Mouse (Mus musculus) heart, postnatal 0 days (tissue): ENCODE measurements around the gene Jazf1. TPM values are rescaled to one million over a fixed set of nuclear protein-coding genes. Genes with fewer than 3 reads are reported as not detected.
A peak's percentile ranks its signal among the peaks of the same experiment; 100 is the strongest.

Experiments
- ATAC-seq: fragments of 200-750 bp; cut with Nextera tagmentation; 2 replicates; pipeline ENCODE4 v1.8.0; 2017; ENCODE audit warnings: low read depth, moderate number of reproducible peaks, moderate library complexity; ENCODE audit not compliant: insufficient read depth
- DNase-seq: peaks from one replicate; pipeline ENCODE4 v3.0.0-alpha.2; 2016; ENCODE audit warnings: low spot score
- H3K27ac ChIP-seq: fragments of 300-500 bp; sonication (generic); 2 replicates; pipeline ENCODE4 v1.5.1; 2014; ENCODE audit warnings: low read depth, mild to moderate bottlenecking
- H3K27me3 ChIP-seq: fragments of 300-500 bp; sonication (generic); 2 replicates; pipeline ENCODE4 v1.6.1; 2014; ENCODE audit warnings: low read length, mixed read lengths; ENCODE audit not compliant: control insufficient read depth, insufficient read depth
- H3K36me3 ChIP-seq: fragments of 300-500 bp; sonication (generic); replicated peaks from 2 replicates; pipeline ENCODE4 v1.6.1; 2014; ENCODE audit warnings: low read length, mixed read lengths; ENCODE audit not compliant: control insufficient read depth, insufficient read depth
- H3K4me1 ChIP-seq: fragments of 300-500 bp; sonication (generic); 2 replicates; pipeline ENCODE4 v1.6.1; 2014; ENCODE audit warnings: antibody characterized with exemption; ENCODE audit not compliant: control insufficient read depth, insufficient read depth
- H3K4me2 ChIP-seq: fragments of 300-500 bp; sonication (generic); 2 replicates; pipeline ENCODE4 v1.6.1; 2014; ENCODE audit warnings: low read depth, mild to moderate bottlenecking, low read length, moderate library complexity
- H3K4me3 ChIP-seq: fragments of 300-500 bp; sonication (generic); 2 replicates; pipeline ENCODE4 v1.5.1; 2014; ENCODE audit warnings: low read depth, low read length
- H3K9ac ChIP-seq: fragments of 300-500 bp; sonication (generic); replicated peaks from 2 replicates; pipeline ENCODE4 v1.6.1; 2014; ENCODE audit warnings: low read depth, low read length, mixed read lengths
- H3K9me3 ChIP-seq: fragments of 300-500 bp; sonication (generic); replicated peaks from 2 replicates; pipeline ENCODE4 v1.6.1; 2016; ENCODE audit warnings: low read length; ENCODE audit not compliant: control insufficient read depth
- CTCF ChIP-seq: IDR thresholded peaks from 2 replicates; pipeline ENCODE4 v1.5.1; 2016; ENCODE audit warnings: antibody characterized with exemption, control low read depth, low read depth
- EP300 ChIP-seq: IDR thresholded peaks from 2 replicates; pipeline ENCODE4 v1.6.1; 2016; ENCODE audit warnings: antibody characterized with exemption, low read depth
- WGBS: fragments of 180-500 bp; shearing (Covaris S2); extraction: QIAGEN DNeasy Blood & Tissue Kit; methylation state at CpG from one replicate; pipeline ENCODE4 v1.1.7; 2014; 5-methylcytosine and 5-hydroxymethylcytosine counted together
- polyA plus RNA-seq: library from polyadenylated mRNA; unstranded; fragments of >200 nt; fragmentation: Nextera tagmentation; extraction: Ambion mirVana; gene quantifications from 2 replicates; pipeline ENCODE4 v1.2.1, GENCODE M21; 2015
- total RNA-seq: library from RNA; depleted of rRNA; stranded (reverse); fragments of >200 nt; gene quantifications from 2 replicates; pipeline ENCODE4 v1.2.3, GENCODE M21; 2014; ENCODE audit warnings: low replicate concordance

The Jazf1 gene
- total and polyA plus RNA-seq, 2 experiments from 2014 or later = 6.0 to 9.5 TPM

GRCm38 (mm10) chr6:52954861-52955260 is 113.6 kb downstream of the Jazf1 start:
- no peak for TF ChIP-seq CTCF
- no peak for TF ChIP-seq EP300
- DNase-seq = no peak
- no peak overlapping the region for H3K9ac ChIP-seq
- WGBS = 91% methylated on average over 3 of the region's 3 CpGs
- H3K36me3 ChIP-seq = no peaks in the 10 kb centered on the region
- ATAC-seq = no peak
- H3K4me1 ChIP-seq = no peaks in the 10 kb centered on the region; the same call in 1 of the 2 replicates
- H3K27me3 ChIP-seq = no peaks in the 10 kb centered on the region
- no peak overlapping the region for H3K27ac ChIP-seq
- H3K9me3 ChIP-seq = no peaks in the 10 kb centered on the region
- no peak overlapping the region for H3K4me2 ChIP-seq
- H3K4me3 ChIP-seq = no peak overlapping the region

- ATAC-seq (no peak), DNase-seq (no peak)
- Histone ChIP-seq H3K36me3 (no peaks in the 10 kb centered on the region), H3K4me2 (no peak overlapping the region), H3K27me3 (no peaks in the 10 kb centered on the region), H3K4me3 (no peak overlapping the region), H3K4me1 (no peaks in the 10 kb centered on the region; the same call in 1 of the 2 replicates), H3K27ac (0 out of 2 replicates have a peak overlapping the region, but pooled peaks have one; percentile 13), H3K9me3 (no peaks in the 10 kb centered on the region), H3K9ac (no peak overlapping the region)
- TF ChIP-seq CTCF (no peak), EP300 (no peak)
- 73% methylated on average over 9 of the region's 9 CpGs for WGBS
These were observed 114.0 kb downstream of the Jazf1 start for GRCm38 (mm10) chr6:52954441-52954840.

GRCm38 (mm10) chr6:52952526-52952900 is 115.9 kb downstream of the Jazf1 start:
- ATAC-seq = no peak
- no peaks in the 10 kb centered on the region for H3K36me3 ChIP-seq
- no peaks in the 10 kb centered on the region for H3K9me3 ChIP-seq
- H3K4me3 ChIP-seq = no peak overlapping the region
- no peak overlapping the region for H3K9ac ChIP-seq
- DNase-seq = no peak
- H3K27me3 ChIP-seq = no peaks in the 10 kb centered on the region
- H3K4me1 ChIP-seq = no peaks in the 10 kb centered on the region; the same call in 1 of the 2 replicates
- no peak overlapping the region for H3K27ac ChIP-seq
- no peak overlapping the region for H3K4me2 ChIP-seq
- TF ChIP-seq CTCF (no peak), EP300 (no peak)
- 71% methylated on average over 8 of the region's 8 CpGs for WGBS

GRCm38 (mm10) chr6:52951871-52952525 is 116.4 kb downstream of the Jazf1 start:
- TF ChIP-seq EP300 (no peak), CTCF (no peak)
- no peaks in the 10 kb centered on the region for H3K36me3 ChIP-seq
- no peaks in the 10 kb centered on the region for H3K27me3 ChIP-seq
- 77% methylated on average over 7 of the region's 7 CpGs for WGBS
- DNase-seq (no peak), ATAC-seq (no peak)
- H3K4me1 ChIP-seq = no peaks in the 10 kb centered on the region; the same call in 1 of the 2 replicates
- H3K4me2 ChIP-seq = no peak overlapping the region
- H3K9me3 ChIP-seq = no peaks in the 10 kb centered on the region
- H3K27ac ChIP-seq = no peak overlapping the region
- H3K9ac ChIP-seq = no peak overlapping the region
- no peak overlapping the region for H3K4me3 ChIP-seq

GRCm38 (mm10) chr6:52950371-52950770 is 118.1 kb downstream of the Jazf1 start:
- DNase-seq (no peak), ATAC-seq (no peak)
- no peak overlapping the region for H3K4me2 ChIP-seq
- no peaks in the 10 kb centered on the region for H3K9me3 ChIP-seq
- no peak overlapping the region for H3K4me3 ChIP-seq
- H3K4me1 ChIP-seq = no peaks in the 10 kb centered on the region; the same call in 1 of the 2 replicates
- H3K36me3 ChIP-seq = no peaks in the 10 kb centered on the region
- no peak for TF ChIP-seq CTCF
- no peak for TF ChIP-seq EP300
- no peak overlapping the region for H3K9ac ChIP-seq
- no peaks in the 10 kb centered on the region for H3K27me3 ChIP-seq
- H3K27ac ChIP-seq = no peak overlapping the region
- 61% methylated on average over 5 of the region's 5 CpGs for WGBS

GRCm38 (mm10) chr6:52942534-52942933 is 125.9 kb downstream of the Jazf1 start:
- no peak overlapping the region for H3K4me3 ChIP-seq
- no peak for TF ChIP-seq CTCF
- TF ChIP-seq EP300 = no peak
- no peak for DNase-seq
- no peak for ATAC-seq
- no peaks in the 10 kb centered on the region for H3K36me3 ChIP-seq
- WGBS = 38% methylated on average over 5 of the region's 5 CpGs
- H3K4me1 ChIP-seq = no peaks in the 10 kb centered on the region
- no peak overlapping the region for H3K9ac ChIP-seq
- no peaks in the 10 kb centered on the region for H3K27me3 ChIP-seq
- no peak overlapping the region for H3K27ac ChIP-seq
- H3K9me3 ChIP-seq = no peaks in the 10 kb centered on the region
- H3K4me2 ChIP-seq = no peak overlapping the region
